Mouse (Mus musculus): Measurements from ENCODE around the gene Man1c1. TPM values are rescaled to one million over a fixed set of nuclear protein-coding genes. Genes with fewer than 3 reads are reported as not detected.
A peak's percentile ranks its signal among the peaks of the same experiment; 100 is the strongest.

Gene Man1c1
- total RNA-seq, 2 experiments from 2014 or later, result 1.8 to 2.9 TPM

DNA sequence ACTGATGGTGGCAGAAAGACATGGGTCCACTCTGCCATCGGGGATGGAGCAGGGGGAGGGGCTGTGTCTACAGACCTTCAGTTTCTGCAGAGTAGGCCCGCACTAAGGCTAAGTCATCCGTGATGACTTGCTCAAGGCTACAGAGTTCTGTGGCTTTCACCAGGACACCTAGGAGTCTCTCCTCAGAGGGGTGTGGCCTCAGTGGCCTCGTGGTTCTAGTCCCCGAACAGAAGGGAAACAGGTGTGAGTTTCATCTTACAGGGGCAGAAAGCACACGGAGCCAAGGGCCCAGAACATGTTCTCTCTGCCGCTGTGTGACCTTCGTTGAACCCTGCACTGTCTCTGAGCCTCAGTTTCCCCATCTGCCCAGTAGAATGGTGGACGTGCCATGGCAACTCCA lies 115.8 kb downstream of the Man1c1 start:
- ATAC-seq (replicated peaks; ENCODE audit: low FRiP score, poor library complexity, severe bottlenecking), result no peak

DNA sequence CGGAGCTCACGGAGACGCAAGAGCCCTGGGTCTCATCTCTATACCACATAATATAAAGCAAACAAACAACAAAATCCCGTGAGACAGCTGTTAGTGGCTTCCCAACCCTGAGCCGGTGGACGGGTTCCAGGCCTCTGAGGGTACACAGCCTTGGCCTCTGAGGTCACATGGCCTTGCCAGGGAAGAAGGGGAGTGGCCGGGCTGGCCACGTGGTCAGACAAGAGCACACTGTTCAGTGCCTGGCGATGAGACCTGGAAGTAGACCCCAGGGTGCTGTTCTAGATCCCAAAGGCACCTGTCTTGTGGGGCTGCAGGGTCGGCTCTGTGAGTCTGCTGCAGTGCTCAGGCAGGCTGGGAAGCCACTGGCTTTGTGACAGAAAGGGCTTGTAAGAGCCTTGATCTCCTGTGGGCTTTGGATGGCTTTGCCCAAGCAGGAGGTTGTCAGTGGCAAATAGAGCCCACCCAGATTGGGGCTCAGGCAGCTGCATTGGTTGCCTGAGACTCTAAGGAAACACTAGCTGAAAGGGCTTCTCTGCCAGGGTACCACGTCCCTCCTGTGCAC lies 116.4 kb downstream of the Man1c1 start:
- ATAC-seq (replicated peaks; ENCODE audit: low FRiP score, poor library complexity, severe bottlenecking), result no peak

DNA sequence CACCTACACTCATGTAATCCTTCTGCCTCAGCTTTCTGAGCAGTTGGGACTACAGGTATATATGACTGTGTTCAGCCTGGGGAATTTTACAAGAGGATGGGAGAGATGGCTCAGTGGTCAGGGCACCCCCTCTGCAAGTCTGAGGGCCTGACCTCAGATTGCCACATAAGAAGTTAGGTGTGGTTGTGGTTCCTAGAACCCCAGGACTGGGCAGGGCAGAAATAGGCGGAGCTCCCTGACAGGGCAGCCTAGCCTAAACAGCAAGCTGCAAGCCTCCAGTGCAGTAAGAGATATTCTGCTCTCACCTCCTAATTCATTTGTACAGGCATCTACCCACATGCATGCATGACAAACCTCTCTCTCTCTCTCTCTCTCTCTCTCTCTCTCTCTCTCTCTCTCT lies 117.5 kb downstream of the Man1c1 start:
- ATAC-seq (replicated peaks; ENCODE audit: low FRiP score, poor library complexity, severe bottlenecking), result no peak

DNA sequence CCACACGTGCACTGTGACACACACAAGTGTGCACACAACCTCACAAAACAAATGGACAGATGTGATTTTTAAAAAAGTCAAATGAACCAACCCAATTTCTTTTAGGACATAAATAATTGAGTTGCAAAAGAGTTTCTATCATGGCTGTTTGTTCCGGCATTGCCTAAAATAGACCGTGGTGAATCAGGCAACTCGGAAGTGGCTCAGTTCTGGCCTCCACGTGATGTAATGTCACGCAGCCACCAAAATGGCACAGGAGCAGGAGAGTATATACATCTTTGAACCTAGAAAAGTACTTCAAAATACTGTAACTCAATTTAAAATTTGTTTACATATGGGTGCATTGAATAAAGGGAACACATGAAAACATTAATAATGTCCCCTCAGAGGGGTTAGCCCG lies 118.0 kb downstream of the Man1c1 start:
- ATAC-seq (replicated peaks; ENCODE audit: low FRiP score, poor library complexity, severe bottlenecking), result no peak

DNA sequence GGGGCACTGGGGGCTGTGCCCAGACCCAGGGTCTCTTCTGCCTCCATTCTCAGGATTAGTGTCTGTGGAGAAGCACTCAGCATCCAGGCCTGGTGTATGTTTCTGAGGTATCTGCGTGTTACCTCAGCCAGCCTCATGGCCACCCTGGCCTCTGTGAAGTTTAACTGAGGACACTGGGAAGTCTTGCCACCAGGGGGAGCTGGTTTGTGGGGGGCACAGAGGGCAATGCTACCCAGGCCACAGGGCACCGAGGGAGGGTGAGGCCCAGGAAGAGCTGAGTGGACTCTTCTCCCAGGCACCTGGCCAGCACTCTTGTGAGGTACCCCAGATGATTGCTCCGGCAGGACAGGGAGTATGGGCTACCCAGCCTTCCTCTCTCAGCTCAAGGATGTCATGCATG lies 120.6 kb downstream of the Man1c1 start:
- no peak for ATAC-seq (replicated peaks; ENCODE audit: low FRiP score, poor library complexity, severe bottlenecking)

DNA sequence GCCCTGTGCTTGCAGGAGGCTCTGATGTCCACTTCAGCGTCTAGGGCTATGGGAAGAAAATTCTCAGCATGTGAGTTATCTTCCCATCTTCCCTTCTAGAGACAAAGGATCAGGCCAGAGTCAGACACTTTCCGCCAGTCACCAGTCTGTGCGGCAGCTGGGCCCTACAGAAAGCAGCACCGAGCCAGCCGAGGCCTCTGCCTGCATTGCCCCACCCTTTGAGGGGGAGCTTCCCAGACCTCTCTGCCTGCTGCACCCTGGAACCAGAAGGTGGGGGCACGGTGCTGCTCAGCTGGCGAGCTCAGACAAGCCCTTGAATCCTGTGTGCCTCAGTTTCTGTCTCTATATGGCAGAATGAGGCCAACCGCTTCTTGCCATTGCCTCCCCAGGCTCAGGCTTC lies 122.7 kb downstream of the Man1c1 start:
- ATAC-seq (replicated peaks; ENCODE audit: low FRiP score, poor library complexity, severe bottlenecking), result no peak

DNA sequence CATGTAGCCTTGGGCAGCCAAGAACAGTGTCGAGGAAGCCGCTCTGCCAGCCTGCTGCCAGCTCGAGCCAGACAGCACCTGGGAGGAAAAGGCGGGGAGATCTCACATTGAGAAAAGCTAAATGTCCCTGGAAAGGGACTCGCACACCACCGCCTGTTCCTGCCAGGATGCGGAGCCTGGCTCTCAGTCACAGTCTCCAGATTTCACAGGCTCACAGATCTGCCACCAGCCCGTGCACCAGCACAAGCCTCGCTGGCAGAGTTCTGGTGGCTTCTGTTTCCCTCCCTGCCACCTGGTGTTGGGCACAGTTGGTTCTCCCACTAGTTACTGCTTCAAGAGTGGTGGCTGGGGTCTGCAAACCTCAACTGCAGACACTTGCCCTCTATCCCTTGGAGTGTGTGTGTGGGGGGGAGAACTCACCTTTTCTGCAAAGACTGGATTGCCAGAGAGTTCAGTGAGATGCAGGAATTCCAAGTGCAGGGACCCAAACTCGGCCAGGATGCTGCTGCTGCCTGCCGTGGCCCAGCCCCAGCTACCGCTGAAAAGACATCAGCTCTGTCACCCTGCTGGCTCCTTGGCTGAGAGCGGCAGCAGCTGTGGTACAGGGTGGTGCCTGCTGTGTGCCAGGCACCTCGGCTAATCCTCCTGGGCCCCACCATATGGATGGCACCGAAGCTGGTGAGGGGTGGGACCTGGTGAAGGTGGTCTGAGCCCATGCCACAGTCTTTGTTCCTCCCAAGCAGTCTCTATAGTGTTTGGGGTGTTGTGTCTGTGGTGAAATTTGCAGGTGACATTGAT lies 123.5 kb downstream of the Man1c1 start:
- ATAC-seq (replicated peaks; ENCODE audit: low FRiP score, poor library complexity, severe bottlenecking), result no peak

DNA sequence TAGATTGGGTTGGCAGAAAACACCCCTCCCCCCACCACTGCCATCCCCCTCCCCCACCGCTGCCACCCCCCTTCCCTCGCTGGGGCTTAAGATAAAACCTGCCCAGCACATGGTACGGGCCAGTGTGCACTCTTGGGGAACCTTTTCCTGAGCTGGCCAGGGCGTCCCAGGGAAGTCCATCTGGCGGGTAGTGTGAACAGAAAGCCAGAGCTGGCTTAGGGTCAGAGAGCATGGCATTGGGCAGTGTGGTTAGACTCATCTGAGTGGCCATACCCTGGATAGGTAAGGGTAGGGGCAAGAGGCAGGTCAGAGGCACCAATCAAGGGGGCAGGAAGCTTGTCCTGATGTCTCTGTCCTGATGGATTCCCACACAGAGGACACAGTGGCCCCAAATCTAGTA lies 124.5 kb downstream of the Man1c1 start:
- ATAC-seq (replicated peaks; ENCODE audit: low FRiP score, poor library complexity, severe bottlenecking), result no peak

DNA sequence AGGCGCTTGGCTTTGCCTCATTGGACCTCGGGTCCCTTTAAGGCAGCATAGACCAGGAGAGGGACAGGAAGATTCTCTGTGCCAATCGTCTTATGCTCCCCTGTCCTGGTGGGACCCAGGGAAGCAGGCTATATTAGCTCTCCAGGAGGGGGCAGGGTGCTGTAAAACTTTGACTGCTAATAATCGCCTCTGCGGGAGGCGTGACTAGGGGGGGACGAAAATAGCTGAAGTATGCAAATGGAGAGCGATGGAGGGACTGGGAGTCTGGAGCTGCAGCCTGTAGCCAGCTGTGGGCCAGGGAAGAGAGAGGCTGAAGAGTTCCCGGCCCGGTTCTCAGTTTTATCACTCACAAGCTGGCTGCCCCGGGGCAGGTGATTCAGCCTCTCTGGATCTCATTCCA lies 124.9 kb downstream of the Man1c1 start:
- ATAC-seq (replicated peaks; ENCODE audit: low FRiP score, poor library complexity, severe bottlenecking), result no peak

DNA sequence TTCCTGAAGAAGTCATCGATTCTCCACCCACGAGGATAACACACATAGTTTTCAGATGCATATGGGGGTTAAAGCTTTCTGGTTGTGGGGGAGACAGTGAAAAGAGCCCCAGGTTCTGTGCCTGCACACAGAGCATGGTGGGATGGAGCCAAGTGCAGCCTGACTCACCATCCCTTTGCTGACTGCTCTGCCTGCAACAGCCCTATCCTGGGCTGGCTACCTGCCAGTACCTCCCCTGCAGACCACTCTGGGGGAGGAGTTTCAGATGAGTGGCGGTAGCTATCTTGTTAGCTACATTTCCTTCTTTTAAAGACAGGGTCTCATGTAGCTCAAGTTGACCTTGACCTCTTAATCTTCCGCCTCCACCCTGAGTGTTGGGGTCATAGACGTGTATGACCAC lies 125.7 kb downstream of the Man1c1 start:
- ATAC-seq (replicated peaks; ENCODE audit: low FRiP score, poor library complexity, severe bottlenecking), result no peak

DNA sequence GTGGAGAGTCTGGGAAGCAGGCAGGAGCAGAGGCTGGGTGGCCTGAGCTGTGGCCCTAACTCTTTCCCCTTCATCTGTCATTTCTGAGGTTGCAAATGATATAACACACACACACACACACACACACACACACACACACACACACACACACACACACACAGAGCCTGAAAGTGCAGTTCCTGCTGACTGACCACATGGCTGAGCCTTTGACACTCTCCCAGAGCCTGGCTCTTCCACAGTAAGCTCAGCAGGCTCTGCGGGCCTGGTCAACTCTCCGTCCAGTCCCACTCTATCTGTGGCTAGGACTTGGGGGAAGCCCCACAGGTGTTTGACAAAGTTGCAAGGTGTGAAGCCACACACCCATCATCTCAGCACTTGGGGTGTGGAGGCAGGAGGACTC lies 126.8 kb downstream of the Man1c1 start:
- no peak for ATAC-seq (replicated peaks; ENCODE audit: low FRiP score, poor library complexity, severe bottlenecking)

DNA sequence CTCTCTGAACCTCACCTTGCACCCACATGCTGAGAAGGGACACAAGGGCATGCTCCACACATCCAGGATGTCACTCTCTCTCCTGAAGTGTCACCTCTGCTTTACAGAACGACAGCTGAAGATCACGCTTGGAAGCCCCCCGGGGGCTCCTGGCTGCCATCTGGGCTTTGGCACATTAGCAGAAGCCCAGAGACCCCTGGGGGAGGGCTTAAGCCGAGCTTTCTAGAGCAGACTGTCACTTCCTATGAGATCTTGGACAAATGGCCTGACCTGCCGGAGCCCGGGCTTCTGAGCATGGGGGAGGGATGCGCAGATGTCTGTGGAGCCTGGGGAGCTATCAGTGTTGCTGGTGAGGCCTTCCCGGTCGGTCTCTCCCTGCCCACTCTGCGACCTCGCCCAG lies 128.6 kb downstream of the Man1c1 start:
- no peak for ATAC-seq (replicated peaks; ENCODE audit: low FRiP score, poor library complexity, severe bottlenecking)

DNA sequence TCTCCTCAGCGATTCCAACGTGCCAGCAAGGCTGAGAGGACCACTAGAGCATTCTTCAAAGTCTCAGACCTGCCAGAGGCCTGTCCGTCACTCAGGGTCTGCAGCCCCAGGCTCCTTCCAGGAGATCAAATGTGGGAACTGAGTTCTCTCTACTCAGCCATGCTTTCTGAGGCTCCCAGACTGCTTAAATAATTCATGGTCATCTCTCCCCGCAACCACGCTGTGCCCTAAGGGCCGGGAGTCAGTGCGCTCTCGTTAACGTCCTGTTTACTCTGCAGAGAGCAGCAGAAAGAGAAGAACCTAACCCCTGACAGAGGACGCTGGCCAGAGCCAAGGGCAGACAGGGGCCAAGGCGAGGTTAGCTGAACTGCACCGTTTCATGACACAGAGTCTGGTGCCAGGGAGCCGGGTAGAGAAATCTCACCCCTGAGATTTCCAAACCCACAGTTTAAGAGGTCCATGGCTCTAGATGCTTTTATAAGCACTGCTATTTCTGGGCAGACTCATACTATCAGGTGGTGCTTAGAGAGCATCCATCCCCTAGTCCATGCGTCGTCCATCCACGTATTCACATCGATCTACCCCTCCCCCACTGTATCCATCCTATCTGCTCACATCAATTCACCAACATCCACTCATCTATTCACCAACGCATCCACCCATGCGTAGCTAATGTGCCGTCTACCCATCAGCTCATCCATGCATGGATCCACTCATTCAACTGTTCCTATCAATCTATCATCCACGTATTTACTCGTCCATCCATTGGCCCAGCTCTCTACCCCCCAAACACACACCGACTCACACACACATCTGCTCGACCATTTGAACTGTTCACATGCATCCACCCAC lies 131.4 kb downstream of the Man1c1 start:
- no peak for ATAC-seq (replicated peaks; ENCODE audit: low FRiP score, poor library complexity, severe bottlenecking)

DNA sequence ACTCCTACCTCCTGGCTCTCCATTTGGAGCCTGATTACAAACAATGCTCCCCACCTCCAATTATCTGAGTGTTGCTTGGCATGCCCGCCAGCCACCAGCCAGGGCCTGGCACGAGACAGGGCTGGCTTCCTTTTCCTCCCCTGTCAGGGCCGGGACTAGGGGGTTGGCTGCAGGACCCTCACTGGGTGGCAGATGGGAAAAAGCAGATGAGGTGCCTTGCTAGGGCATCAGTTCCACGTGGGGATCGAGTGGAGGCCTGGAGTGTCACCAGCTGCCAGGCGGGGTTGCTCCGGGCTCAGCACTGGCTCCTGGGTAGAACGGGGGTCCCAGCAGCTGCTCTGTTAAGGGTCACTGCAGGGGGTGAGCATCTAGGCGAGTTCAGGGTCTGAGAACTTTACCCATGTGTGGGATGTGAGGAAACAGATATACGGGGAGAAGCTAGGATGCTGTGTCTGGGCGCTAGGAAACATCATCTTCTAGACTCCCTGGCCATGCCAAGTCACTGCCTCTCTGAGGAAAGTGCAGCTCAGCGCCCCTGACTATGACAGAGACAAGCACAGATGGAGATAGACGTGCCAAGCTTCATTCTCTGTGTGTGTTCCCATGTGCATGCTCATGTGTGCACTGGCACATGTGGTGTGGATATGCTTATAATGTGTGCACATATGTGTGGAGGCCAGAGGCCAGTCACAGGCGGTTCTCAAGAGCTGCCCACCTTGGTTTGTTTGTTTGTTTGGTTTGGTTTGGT lies 133.2 kb downstream of the Man1c1 start:
- no peak for ATAC-seq (replicated peaks; ENCODE audit: low FRiP score, poor library complexity, severe bottlenecking)

DNA sequence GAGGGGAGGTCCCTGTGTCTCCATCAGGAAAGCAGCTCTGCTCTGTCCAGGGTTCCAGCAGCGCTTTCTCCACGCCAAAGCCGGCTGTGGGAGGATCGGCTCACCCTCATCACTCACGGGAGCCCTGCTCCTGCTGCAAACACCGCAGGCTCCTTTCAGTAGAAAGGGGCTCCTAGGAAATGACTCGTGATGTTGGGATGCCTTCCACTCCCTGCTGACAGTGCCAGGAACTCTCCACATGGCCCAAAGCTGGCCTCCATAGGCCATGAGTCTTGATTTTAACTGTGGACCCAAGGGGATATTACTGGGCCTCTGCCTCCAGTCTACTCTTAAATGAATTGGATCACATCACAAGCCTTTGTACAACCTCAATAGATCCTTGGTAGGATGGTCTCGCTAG lies 134.3 kb downstream of the Man1c1 start:
- ATAC-seq (replicated peaks; ENCODE audit: low FRiP score, poor library complexity, severe bottlenecking), result no peak

DNA sequence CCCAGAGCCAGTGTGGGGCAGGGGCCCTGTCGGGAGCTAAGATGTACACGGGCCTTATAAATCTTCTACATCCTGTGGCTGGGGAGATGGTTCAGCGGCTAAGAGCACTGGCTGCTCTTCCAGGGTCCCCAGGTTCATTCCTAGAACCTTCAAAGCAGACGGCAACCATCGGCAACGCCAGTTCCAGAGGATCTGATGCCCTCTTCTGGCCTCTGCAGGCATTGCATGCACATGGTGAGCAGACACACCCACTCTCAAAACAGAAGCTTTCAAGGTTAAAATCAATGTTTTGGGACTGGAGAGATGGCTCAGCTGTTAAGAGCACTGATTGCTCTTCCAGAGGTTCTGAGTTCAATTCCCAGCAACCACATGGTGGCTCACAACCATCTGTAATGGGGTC lies 134.9 kb downstream of the Man1c1 start:
- no peak for ATAC-seq (replicated peaks; ENCODE audit: low FRiP score, poor library complexity, severe bottlenecking)

DNA sequence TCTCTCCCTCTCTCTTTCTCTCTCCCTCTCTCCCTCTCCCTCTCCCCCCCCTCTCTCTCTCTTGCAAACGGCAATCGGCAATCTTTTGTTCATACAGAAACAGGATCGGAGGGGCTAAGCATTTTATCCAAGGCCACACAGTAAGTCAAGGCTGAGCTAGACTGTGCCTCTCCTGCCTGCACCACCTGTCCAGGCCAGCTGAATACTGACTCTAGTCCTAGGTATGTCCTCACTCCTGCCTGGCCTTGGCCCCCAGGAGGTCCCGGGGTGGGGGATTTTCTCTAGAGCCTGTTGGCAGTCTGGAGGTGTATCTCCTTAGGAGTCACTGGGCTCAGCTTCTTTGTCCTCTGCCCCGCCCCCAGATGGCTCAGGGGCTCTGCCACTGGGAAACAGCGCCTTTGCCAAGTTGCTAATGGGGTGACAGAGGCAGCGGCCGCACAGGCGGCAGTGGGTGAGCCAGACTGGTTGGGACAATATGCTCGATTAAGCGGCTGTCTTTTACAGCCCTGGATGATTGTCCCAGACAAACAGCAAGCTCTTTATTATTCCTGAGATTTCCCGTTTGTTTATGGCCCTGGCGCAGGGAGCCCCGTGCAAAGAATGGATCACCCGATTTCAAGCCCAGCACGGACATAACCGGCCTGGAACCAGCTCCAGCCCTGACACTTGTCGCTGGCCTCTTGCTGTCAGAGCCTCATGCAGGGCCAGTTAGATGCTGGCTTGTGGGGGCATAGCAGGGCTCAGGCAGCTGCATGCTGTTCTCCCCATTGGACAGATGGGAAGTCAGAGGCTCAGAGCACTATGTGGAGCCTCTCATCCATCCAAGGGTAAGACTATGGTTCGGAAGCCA lies 136.5 kb downstream of the Man1c1 start:
- no peak for ATAC-seq (replicated peaks; ENCODE audit: low FRiP score, poor library complexity, severe bottlenecking)

DNA sequence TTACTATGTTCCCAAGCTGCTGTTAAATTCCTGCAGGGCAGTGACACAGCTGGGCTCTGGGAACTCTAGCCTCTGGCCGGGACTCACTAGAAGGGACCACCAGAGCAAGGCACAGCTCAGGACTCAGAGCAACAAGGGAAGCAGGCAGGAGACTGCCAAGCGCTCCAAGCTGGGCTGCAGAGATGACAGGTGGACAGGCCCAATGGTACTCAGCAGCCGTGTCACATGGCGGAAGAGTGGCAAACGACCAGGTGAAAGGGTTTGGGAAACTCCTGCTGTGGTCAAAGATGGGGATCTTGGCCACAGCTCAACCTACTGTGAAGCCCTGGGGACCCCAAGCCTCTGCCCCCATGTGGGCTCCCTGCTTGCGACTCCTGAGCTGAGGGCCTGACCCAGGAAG lies 140.0 kb downstream of the Man1c1 start:
- ATAC-seq (replicated peaks; ENCODE audit: low FRiP score, poor library complexity, severe bottlenecking), result peak; percentile 20; the same call in 1 of the 2 replicates

DNA sequence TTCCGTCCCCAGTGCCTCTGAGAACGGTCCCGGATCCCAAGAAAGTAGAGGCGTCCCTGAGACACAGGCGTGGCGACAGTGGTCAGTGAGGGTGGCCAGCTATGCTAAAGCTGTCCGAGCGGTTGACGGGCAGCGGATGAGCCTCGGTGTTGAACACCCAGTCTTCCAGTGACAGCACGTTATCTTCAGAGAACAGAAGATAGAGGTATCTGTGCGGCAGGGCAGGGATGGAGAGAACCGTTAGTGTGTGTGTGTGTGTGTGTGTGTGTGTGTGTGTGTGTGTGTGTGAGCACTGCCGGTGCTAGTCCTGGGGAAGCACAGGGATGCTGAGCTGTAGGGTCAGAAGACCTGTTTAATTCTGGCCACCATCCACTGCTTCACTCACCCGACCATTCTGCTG lies 140.5 kb downstream of the Man1c1 start:
- ATAC-seq (replicated peaks; ENCODE audit: low FRiP score, poor library complexity, severe bottlenecking), result 0 out of 2 replicates have a peak, but pooled peaks have one; percentile 14

All from erythroid progenitor cell, adult 5-6 weeks (primary cell).